Mouse (Mus musculus): ENCODE data around the gene Mtg1.

DNA sequence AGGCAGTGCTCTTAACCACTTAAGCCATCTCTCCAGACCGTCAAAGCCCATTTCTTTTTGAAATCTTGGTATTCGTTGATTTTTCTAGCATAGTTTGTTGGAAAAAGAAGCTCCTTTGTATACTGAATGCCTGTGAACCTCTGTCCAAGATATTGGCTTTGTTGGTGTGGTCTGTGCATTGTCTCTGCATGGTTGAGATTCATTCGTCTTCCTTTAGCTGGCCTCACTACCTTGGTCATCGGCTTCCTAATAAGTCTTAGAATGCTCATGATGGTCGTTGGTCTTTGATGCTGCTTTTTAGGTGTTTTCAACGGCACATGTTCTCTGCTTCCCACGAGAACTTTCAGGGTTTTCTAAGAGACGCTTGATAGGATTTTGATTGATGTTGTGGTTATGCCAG lies 58.6 kb downstream of the Mtg1 start:
- TF ChIP-seq POLR2A (IDR thresholded peaks at IDR 0.05; ENCODE audit: borderline replicate concordance, extremely low read depth, low read depth, low read length) = no peak
- no peak for TF ChIP-seq CTCF (IDR thresholded peaks at IDR 0.05; ENCODE audit: insufficient read depth, low read length)
